In genomic region chr11:85474326-85474725, GRCm38 (mm10) we compare ENCODE assay signal across 14 mouse cellular contexts.
DNase-seq lines count a peak whose midpoint lies in the region; ATAC-seq lines count a peak whose summit lies in the region.
"Had no signal": no experiment of that assay in that cellular context is flagged by ENCODE, and none has a peak within 500 bp of the region (broad histone marks: within the 10 kb centered on the region; RNA-seq: fewer than 3 reads in every experiment).

No protein-coding gene starts in this region.

- no peaks in the 10 kb centered on the region; the same call in 1 of the 2 replicates for H3K27me3 ChIP-seq in heart, embryonic 12.5 days (replicated peaks)
- H3K27me3 ChIP-seq in embryonic facial prominence, embryonic 10.5 days (replicated peaks; ENCODE audit: low read depth, poor library complexity, severe bottlenecking) = no peaks in the 10 kb centered on the region
- H3K27me3 ChIP-seq in neural tube, embryonic 11.5 days (ENCODE audit: control insufficient read depth, insufficient read depth, low read length) = no peaks in the 10 kb centered on the region
- H3K27me3 ChIP-seq: embryonic facial prominence, embryonic 13.5 days; forebrain, embryonic 13.5 days; limb, embryonic 15.5 days had no signal

- H3K27ac ChIP-seq in heart, embryonic 12.5 days (ENCODE audit: poor library complexity, severe bottlenecking) = no peak overlapping the region
- H3K27ac ChIP-seq in embryonic facial prominence, embryonic 10.5 days (replicated peaks) = no peak overlapping the region; the same call in 1 of the 2 replicates
- H3K27ac ChIP-seq in neural tube, embryonic 11.5 days (ENCODE audit: low read depth, low read length) = no peak overlapping the region
- H3K27ac ChIP-seq: embryonic facial prominence, embryonic 13.5 days; forebrain, embryonic 13.5 days; layer of hippocampus, adult 2 months; limb, embryonic 15.5 days had no signal

- H3K4me1 ChIP-seq in heart, embryonic 12.5 days (replicated peaks) = peaks cover 6% of the 10 kb centered on the region; the same call in 1 of the 2 replicates
- peaks cover 29% of the 10 kb centered on the region for H3K4me1 ChIP-seq in embryonic facial prominence, embryonic 10.5 days
- no peaks in the 10 kb centered on the region for H3K4me1 ChIP-seq in neural tube, embryonic 11.5 days (ENCODE audit: control insufficient read depth, insufficient read depth, low read length)
- H3K4me1 ChIP-seq: limb, embryonic 15.5 days had no signal

- no peak for DNase-seq in heart, postnatal 36 days
- DNase-seq in kidney, postnatal 4 days = peak; percentile 73 to 79
- no peak for DNase-seq in kidney, adult 9 months
- peak; percentile 26 for DNase-seq in embryonic facial prominence, embryonic 10.5 days (ENCODE audit: low spot score)
- DNase-seq in neural tube, embryonic 11.5 days (ENCODE audit: low spot score) = peak; percentile 42
- DNase-seq in urinary bladder, postnatal 25 days (ENCODE audit: low spot score) = no peak
- DNase-seq in adrenal gland, adult 2 months = no peak
- DNase-seq: cerebellum, adult 18-20 months; thymus, postnatal 36 days had no signal

- 11% methylated on average over 12 of the region's 12 CpGs for WGBS in heart, embryonic 12.5 days
- 51% methylated on average over 12 of the region's 12 CpGs for WGBS in embryonic facial prominence, embryonic 10.5 days
- WGBS in neural tube, embryonic 11.5 days = 45% methylated on average over 12 of the region's 12 CpGs

- no peaks in the 10 kb centered on the region for H3K36me3 ChIP-seq in heart, embryonic 12.5 days
- H3K36me3 ChIP-seq in embryonic facial prominence, embryonic 10.5 days (replicated peaks) = no peaks in the 10 kb centered on the region
- H3K36me3 ChIP-seq in neural tube, embryonic 11.5 days (ENCODE audit: control insufficient read depth, insufficient read depth, low read length) = no peaks in the 10 kb centered on the region
- H3K36me3 ChIP-seq: embryonic facial prominence, embryonic 13.5 days; limb, embryonic 15.5 days had no signal

- intact Hi-C loops in heart, postnatal 36 days (cut with DNase I) = loop anchor here (5.0 to 10.0 kb wide), 2 partner anchors 498 to 700 kb away; no protein-coding TSS in a partner anchor

- H3K9ac ChIP-seq in heart, embryonic 12.5 days = peak overlapping the region; percentile 6; the same call in 1 of the 2 replicates
- no peak overlapping the region for H3K9ac ChIP-seq in neural tube, embryonic 11.5 days (ENCODE audit: low read length)
- H3K9ac ChIP-seq: embryonic facial prominence, embryonic 13.5 days; forebrain, embryonic 13.5 days; limb, embryonic 15.5 days had no signal

- ATAC-seq in heart, embryonic 12.5 days (ENCODE audit: insufficient number of reproducible peaks, low FRiP score) = no peak
- no peak for ATAC-seq in neural tube, embryonic 11.5 days (ENCODE audit: insufficient read depth, low FRiP score, low TSS enrichment)
- ATAC-seq: forebrain, embryonic 13.5 days had no signal

- H3K9me3 ChIP-seq in heart, embryonic 12.5 days (replicated peaks) = no peaks in the 10 kb centered on the region
- H3K9me3 ChIP-seq in embryonic facial prominence, embryonic 10.5 days = no peaks in the 10 kb centered on the region
- no peaks in the 10 kb centered on the region for H3K9me3 ChIP-seq in neural tube, embryonic 11.5 days (ENCODE audit: control insufficient read depth, low read length)
- H3K9me3 ChIP-seq: embryonic facial prominence, embryonic 13.5 days; forebrain, embryonic 13.5 days; limb, embryonic 15.5 days had no signal

- H3K4me2 ChIP-seq in heart, embryonic 12.5 days = peak overlapping the region; percentile 59
- no peak overlapping the region for H3K4me2 ChIP-seq in neural tube, embryonic 11.5 days (ENCODE audit: low read depth)
- H3K4me2 ChIP-seq: embryonic facial prominence, embryonic 13.5 days; forebrain, embryonic 13.5 days; limb, embryonic 15.5 days had no signal

- H3K4me3 ChIP-seq in heart, embryonic 12.5 days = peak overlapping the region; percentile 22
- no peak overlapping the region for H3K4me3 ChIP-seq in embryonic facial prominence, embryonic 10.5 days
- H3K4me3 ChIP-seq in neural tube, embryonic 11.5 days (ENCODE audit: low read depth, low read length) = no peak overlapping the region
- H3K4me3 ChIP-seq: embryonic facial prominence, embryonic 13.5 days; forebrain, embryonic 13.5 days; layer of hippocampus, adult 2 months; limb, embryonic 15.5 days had no signal

Comparison
In these comparisons a context has a peak if more than half of its experiments do, and no peak if none do; other contexts are left out.
1. DNase-seq: peak in kidney, postnatal 4 days (2 of 2), embryonic facial prominence, embryonic 10.5 days (single experiment) and neural tube, embryonic 11.5 days (single experiment); none in heart, postnatal 36 days (0 of 2), kidney, adult 9 months (single experiment), urinary bladder, postnatal 25 days (single experiment) and adrenal gland, adult 2 months (single experiment).